In the genomic region with DNA sequence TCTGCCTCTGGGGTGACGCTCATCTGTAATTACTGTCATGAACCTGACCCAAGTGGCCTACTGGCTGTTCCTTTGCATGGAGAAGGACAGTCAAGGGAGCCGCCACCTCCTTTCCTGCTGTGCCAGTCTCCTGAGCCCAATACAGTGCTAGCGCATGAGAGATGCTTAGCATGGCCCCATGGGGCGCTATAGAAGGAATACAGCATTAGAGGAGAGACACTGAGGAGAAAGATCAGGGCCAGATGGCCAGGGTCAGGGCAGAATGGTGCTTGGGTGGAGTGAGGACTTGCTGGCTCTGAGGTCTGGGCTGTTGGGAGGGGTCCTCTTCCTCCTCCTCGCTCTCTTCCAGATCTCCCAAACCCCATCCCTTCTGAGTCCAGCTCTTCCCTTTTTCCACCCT, we compare ENCODE assay signal across 22 mouse cellular contexts. TPM values are rescaled to one million over a fixed set of nuclear protein-coding genes. Genes with fewer than 3 reads are reported as not detected.
DNase-seq lines count a peak whose midpoint lies in the region; ATAC-seq lines count a peak whose summit lies in the region.
"Had no signal": no experiment of that assay in that cellular context is flagged by ENCODE, and none has a peak within 500 bp of the region (broad histone marks: within the 10 kb centered on the region; RNA-seq: fewer than 3 reads in every experiment).

No protein-coding gene starts in this region.

- no peak overlapping the region for H3K9ac ChIP-seq in forebrain, embryonic 11.5 days (ENCODE audit: low read length)
- no peak overlapping the region for H3K9ac ChIP-seq in forebrain, embryonic 12.5 days
- H3K9ac ChIP-seq in midbrain, embryonic 16.5 days (ENCODE audit: low read depth, low read length) = no peak overlapping the region
- no peak overlapping the region for H3K9ac ChIP-seq in embryonic facial prominence, embryonic 14.5 days (ENCODE audit: low read depth, low read length)
- H3K9ac ChIP-seq: heart, embryonic 12.5 days; liver, embryonic 12.5 days had no signal

- no peaks in the 10 kb centered on the region for H3K36me3 ChIP-seq in forebrain, embryonic 11.5 days (ENCODE audit: control insufficient read depth, insufficient read depth, low read length)
- no peaks in the 10 kb centered on the region for H3K36me3 ChIP-seq in forebrain, embryonic 12.5 days (replicated peaks)
- no peaks in the 10 kb centered on the region for H3K36me3 ChIP-seq in midbrain, embryonic 10.5 days
- H3K36me3 ChIP-seq in midbrain, embryonic 16.5 days (ENCODE audit: control insufficient read depth, insufficient read depth, low read length) = no peaks in the 10 kb centered on the region
- H3K36me3 ChIP-seq in embryonic facial prominence, embryonic 14.5 days (ENCODE audit: control insufficient read depth, insufficient read depth, low read length) = no peaks in the 10 kb centered on the region
- H3K36me3 ChIP-seq: heart, embryonic 12.5 days; liver, embryonic 12.5 days had no signal

- no peak overlapping the region for H3K4me3 ChIP-seq in forebrain, embryonic 11.5 days (ENCODE audit: low read depth, low read length)
- no peak overlapping the region for H3K4me3 ChIP-seq in forebrain, embryonic 12.5 days (replicated peaks)
- no peak overlapping the region for H3K4me3 ChIP-seq in midbrain, embryonic 10.5 days
- no peak overlapping the region for H3K4me3 ChIP-seq in midbrain, embryonic 16.5 days (ENCODE audit: low read depth, low read length)
- no peak overlapping the region for H3K4me3 ChIP-seq in embryonic facial prominence, embryonic 14.5 days (ENCODE audit: low read depth, low read length)
- H3K4me3 ChIP-seq: heart, embryonic 12.5 days; liver, embryonic 12.5 days had no signal

- H3K9me3 ChIP-seq in forebrain, embryonic 11.5 days (ENCODE audit: control insufficient read depth, low read length) = peaks cover 4% of the 10 kb centered on the region; the same call in 1 of the 2 replicates
- peaks cover 5% of the 10 kb centered on the region; the same call in 1 of the 2 replicates for H3K9me3 ChIP-seq in forebrain, embryonic 12.5 days
- H3K9me3 ChIP-seq in midbrain, embryonic 10.5 days (replicated peaks) = peaks cover 12% of the 10 kb centered on the region; the same call in 1 of the 2 replicates
- H3K9me3 ChIP-seq in midbrain, embryonic 16.5 days (replicated peaks; ENCODE audit: control insufficient read depth, low read length, poor library complexity, severe bottlenecking) = peaks cover 2% of the 10 kb centered on the region; the same call in 1 of the 2 replicates
- H3K9me3 ChIP-seq in embryonic facial prominence, embryonic 14.5 days (ENCODE audit: control insufficient read depth, low read length) = peaks cover 9% of the 10 kb centered on the region; the same call in 1 of the 2 replicates
- H3K9me3 ChIP-seq: liver, embryonic 12.5 days had no signal

- no peak overlapping the region for H3K27ac ChIP-seq in forebrain, embryonic 11.5 days (ENCODE audit: low read depth, low read length)
- no peak overlapping the region for H3K27ac ChIP-seq in forebrain, embryonic 12.5 days
- 0 out of 2 replicates have a peak overlapping the region, but pooled peaks have one; percentile 39 for H3K27ac ChIP-seq in midbrain, embryonic 10.5 days (replicated peaks)
- H3K27ac ChIP-seq in midbrain, embryonic 16.5 days (ENCODE audit: low read length) = no peak overlapping the region
- H3K27ac ChIP-seq in embryonic facial prominence, embryonic 14.5 days (replicated peaks; ENCODE audit: low read depth, low read length) = peak overlapping the region; percentile 58
- H3K27ac ChIP-seq: liver, embryonic 12.5 days had no signal

- 31% methylated on average over 5 of the region's 5 CpGs for WGBS in forebrain, embryonic 11.5 days
- WGBS in forebrain, embryonic 12.5 days = 37% methylated on average over 4 of the region's 5 CpGs
- 48% methylated on average over 5 of the region's 5 CpGs for WGBS in midbrain, embryonic 10.5 days
- 46% methylated on average over 5 of the region's 5 CpGs for WGBS in midbrain, embryonic 16.5 days
- 47% methylated on average over 4 of the region's 5 CpGs for WGBS in embryonic facial prominence, embryonic 14.5 days

- H3K4me2 ChIP-seq in forebrain, embryonic 11.5 days (ENCODE audit: low read depth, low read length, severe bottlenecking) = no peak overlapping the region
- H3K4me2 ChIP-seq in forebrain, embryonic 12.5 days = no peak overlapping the region
- no peak overlapping the region for H3K4me2 ChIP-seq in midbrain, embryonic 16.5 days (ENCODE audit: low read length)
- no peak overlapping the region for H3K4me2 ChIP-seq in embryonic facial prominence, embryonic 14.5 days (ENCODE audit: low read depth, low read length)
- H3K4me2 ChIP-seq: heart, embryonic 12.5 days; liver, embryonic 12.5 days had no signal

- no peaks in the 10 kb centered on the region; the same call in 1 of the 2 replicates for H3K27me3 ChIP-seq in forebrain, embryonic 11.5 days (ENCODE audit: control insufficient read depth, insufficient read depth, low read length)
- H3K27me3 ChIP-seq in forebrain, embryonic 12.5 days = 0 out of 2 replicates have a peak, but pooled peaks cover 26% of the 10 kb centered on the region
- H3K27me3 ChIP-seq in midbrain, embryonic 10.5 days (ENCODE audit: low read depth, poor library complexity, severe bottlenecking) = peaks cover 6% of the 10 kb centered on the region
- no peaks in the 10 kb centered on the region for H3K27me3 ChIP-seq in midbrain, embryonic 16.5 days (ENCODE audit: control insufficient read depth, insufficient read depth, low read depth, low read length)
- no peaks in the 10 kb centered on the region for H3K27me3 ChIP-seq in embryonic facial prominence, embryonic 14.5 days (replicated peaks; ENCODE audit: control insufficient read depth, insufficient read depth, low read length)

- DNase-seq in forebrain, embryonic 11.5 days (ENCODE audit: low spot score) = peak; percentile 47
- DNase-seq in midbrain, embryonic 10.5 days (ENCODE audit: low spot score) = no peak
- peak; percentile 11 for DNase-seq in embryonic facial prominence, embryonic 14.5 days (ENCODE audit: low spot score)
- no peak for DNase-seq in heart, postnatal 4 days
- DNase-seq in lung, postnatal 14 days = no peak
- DNase-seq: adrenal gland, postnatal 14 days; cerebellum, adult 11-12 months; cerebellum, postnatal 25 days; kidney, adult 9 months; left cerebral cortex, postnatal 4 days; right cerebral cortex, postnatal 4 days; thymus, postnatal 4 days had no signal

- ATAC-seq in forebrain, embryonic 11.5 days (replicated peaks; ENCODE audit: low FRiP score) = no peak
- ATAC-seq in forebrain, embryonic 12.5 days (ENCODE audit: low FRiP score) = no peak
- no peak for ATAC-seq in midbrain, embryonic 16.5 days
- ATAC-seq in embryonic facial prominence, embryonic 14.5 days (ENCODE audit: low read depth) = no peak
- ATAC-seq: activated CD4-positive, CD25-positive, alpha-beta regulatory T cell, adult 4 months; liver, embryonic 12.5 days; lung, postnatal 0 days had no signal

- no peaks in the 10 kb centered on the region for H3K4me1 ChIP-seq in forebrain, embryonic 11.5 days (replicated peaks; ENCODE audit: control insufficient read depth, insufficient read depth, low read length)
- H3K4me1 ChIP-seq in forebrain, embryonic 12.5 days = peaks cover 4% of the 10 kb centered on the region; the same call in 1 of the 2 replicates
- H3K4me1 ChIP-seq in midbrain, embryonic 10.5 days = peaks cover 6% of the 10 kb centered on the region
- H3K4me1 ChIP-seq in midbrain, embryonic 16.5 days (ENCODE audit: control insufficient read depth, insufficient read depth, low read length) = no peaks in the 10 kb centered on the region
- H3K4me1 ChIP-seq in embryonic facial prominence, embryonic 14.5 days (ENCODE audit: control insufficient read depth, insufficient read depth, low read length) = peaks cover 4% of the 10 kb centered on the region; the same call in 1 of the 2 replicates
- H3K4me1 ChIP-seq: heart, embryonic 12.5 days; liver, embryonic 12.5 days had no signal

RNA-seq across cellular contexts. Expression of a gene that starts 23.9 kb away (rescaled TPM):
- polyA plus RNA-seq in forebrain, embryonic 11.5 days (2014; fragmentation: Nextera tagmentation; extraction: Ambion mirVana) = 1.0 and 1.4 TPM in 2 replicates
- 0.88 and 2.2 TPM in 2 replicates for polyA plus RNA-seq in forebrain, embryonic 12.5 days (2016; fragmentation: Nextera tagmentation; extraction: Ambion mirVana)
- polyA plus RNA-seq in midbrain, embryonic 10.5 days (2016; fragmentation: Nextera tagmentation; extraction: Ambion mirVana) = 0.21 and 0.84 TPM in 2 replicates
- polyA plus RNA-seq in midbrain, embryonic 16.5 days (2015; fragmentation: Nextera tagmentation; extraction: Ambion mirVana) = not detected in 2 replicates
- 30.9 and 34.4 TPM in 2 replicates for polyA plus RNA-seq in embryonic facial prominence, embryonic 14.5 days (2014; fragmentation: Nextera tagmentation; extraction: Ambion mirVana)
- not detected for total RNA-seq in heart, postnatal 4 days (2021)
- total RNA-seq: adrenal gland, postnatal 14 days; heart, postnatal 25 days; left cerebral cortex, postnatal 4 days; megakaryocyte, adult 5-6 weeks had no signal
- polyA plus RNA-seq: activated CD4-positive, CD25-positive, alpha-beta regulatory T cell, adult 4 months; gonadal fat pad, adult 2 months; lung, postnatal 0 days; neural tube, embryonic 14.5 days had no signal

Comparison
In these comparisons a context has a peak if more than half of its experiments do, and no peak if none do; other contexts are left out.
1. H3K27ac ChIP-seq: peak in midbrain, embryonic 10.5 days (single experiment) and embryonic facial prominence, embryonic 14.5 days (single experiment); none in forebrain, embryonic 11.5 days (single experiment), forebrain, embryonic 12.5 days (single experiment) and midbrain, embryonic 16.5 days (single experiment).
2. DNase-seq: peak in forebrain, embryonic 11.5 days (single experiment) and embryonic facial prominence, embryonic 14.5 days (single experiment); none in midbrain, embryonic 10.5 days (single experiment), heart, postnatal 4 days (single experiment) and lung, postnatal 14 days (single experiment).
3. RNA of a gene that starts 23.9 kb away (polyA plus RNA-seq): 30.9 to 34.4 TPM in embryonic facial prominence, embryonic 14.5 days; 0.88 to 2.2 TPM in forebrain, embryonic 12.5 days, 1.0 to 1.4 TPM in forebrain, embryonic 11.5 days, 0.21 to 0.84 TPM in midbrain, embryonic 10.5 days and not detected in midbrain, embryonic 16.5 days; every median in the first group is over 10 times any median in the second.